Mouse (Mus musculus): Measurements from ENCODE around the gene Med16. TPM values are rescaled to one million over a fixed set of nuclear protein-coding genes. Genes with fewer than 3 reads are reported as not detected.

Gene Med16
- polyA plus RNA-seq, 1 experiment from 2014 or later: 27.4 TPM

- H3K36me3 ChIP-seq: no peaks in the 10 kb centered on the region
- no peak for ATAC-seq
- H3K4me1 ChIP-seq: peaks cover 74% of the 10 kb centered on the region
- WGBS (ENCODE audit: insufficient replicate concordance): 11% methylated on average over 41 of the region's 41 CpGs
- H3K9ac ChIP-seq: no peak within 1 kb of the TSS; the same call in 1 of the 2 replicates
- no peaks in the 10 kb centered on the region for H3K9me3 ChIP-seq (replicated peaks)
- H3K4me3 ChIP-seq: peak within 1 kb of the TSS; percentile 30
- H3K27ac ChIP-seq: no peak within 1 kb of the TSS
- H3K4me2 ChIP-seq: peak within 1 kb of the TSS; percentile 55
- peaks cover 68% of the 10 kb centered on the region for H3K27me3 ChIP-seq (replicated peaks)
These were observed 12.3 kb upstream of the Med16 start, which contains the start of gene R3hdm4 for GRCm38 (mm10) chr10:79920958-79921535. TSS of gene R3hdm4 (minus strand) at chr10:79921208.

GRCm38 (mm10) chr10:79920056-79920890 lies 11.6 kb upstream of the Med16 start:
- no peak for ATAC-seq
- Histone ChIP-seq H3K9ac (no peak overlapping the region), H3K36me3 (no peaks in the 10 kb centered on the region), H3K9me3 (replicated peaks) (no peaks in the 10 kb centered on the region), H3K4me1 (peaks cover 75% of the 10 kb centered on the region), H3K4me3 (peak overlapping the region; percentile 30; the same call in 1 of the 2 replicates), H3K27ac (no peak overlapping the region), H3K27me3 (replicated peaks) (peaks cover 68% of the 10 kb centered on the region), H3K4me2 (peak overlapping the region; percentile 55)
- WGBS (ENCODE audit: insufficient replicate concordance): 33% methylated on average over 26 of the region's 26 CpGs

GRCm38 (mm10) chr10:79919251-79919849 lies 10.6 kb upstream of the Med16 start:
- H3K4me3 ChIP-seq: peak overlapping the region; percentile 19
- peak overlapping the region; percentile 48 for H3K4me2 ChIP-seq
- H3K36me3 ChIP-seq: no peaks in the 10 kb centered on the region
- no peak overlapping the region for H3K9ac ChIP-seq
- H3K9me3 ChIP-seq (replicated peaks): no peaks in the 10 kb centered on the region
- no peak overlapping the region for H3K27ac ChIP-seq
- 13% methylated on average over 21 of the region's 21 CpGs for WGBS (ENCODE audit: insufficient replicate concordance)
- peaks cover 68% of the 10 kb centered on the region for H3K27me3 ChIP-seq (replicated peaks)
- H3K4me1 ChIP-seq: peaks cover 80% of the 10 kb centered on the region
- no peak for ATAC-seq

- H3K4me1 ChIP-seq: peaks cover 82% of the 10 kb centered on the region
- no peaks in the 10 kb centered on the region for H3K9me3 ChIP-seq (replicated peaks)
- H3K27me3 ChIP-seq (replicated peaks): peaks cover 64% of the 10 kb centered on the region
- H3K36me3 ChIP-seq: 0 out of 2 replicates have a peak, but pooled peaks cover 1% of the 10 kb centered on the region
- H3K27ac ChIP-seq: no peak overlapping the region
- ATAC-seq: no peak
- H3K4me2 ChIP-seq: peak overlapping the region; percentile 48
- no peak overlapping the region for H3K9ac ChIP-seq
- 12% methylated on average over 35 of the region's 35 CpGs for WGBS (ENCODE audit: insufficient replicate concordance)
- H3K4me3 ChIP-seq: peak overlapping the region; percentile 19; the same call in 1 of the 2 replicates
These were observed 9.7 kb upstream of the Med16 start for GRCm38 (mm10) chr10:79918231-79919078.

- peaks cover 56% of the 10 kb centered on the region for H3K27me3 ChIP-seq (replicated peaks)
- H3K4me3 ChIP-seq: peak overlapping the region; percentile 81
- no peaks in the 10 kb centered on the region for H3K9me3 ChIP-seq (replicated peaks)
- ATAC-seq: no peak
- no peak overlapping the region for H3K9ac ChIP-seq
- WGBS (ENCODE audit: insufficient replicate concordance): 66% methylated on average over 5 of the region's 5 CpGs
- H3K4me1 ChIP-seq: peaks cover 88% of the 10 kb centered on the region
- H3K27ac ChIP-seq: no peak overlapping the region
- H3K4me2 ChIP-seq: peak overlapping the region; percentile 98
- peaks cover 8% of the 10 kb centered on the region for H3K36me3 ChIP-seq
These were observed 8.9 kb upstream of the Med16 start for GRCm38 (mm10) chr10:79917532-79918100.

GRCm38 (mm10) chr10:79916808-79917531 lies 8.2 kb upstream of the Med16 start, which contains the start of gene Kiss1r:
TSS of gene Kiss1r (plus strand) at chr10:79916971.
- Histone ChIP-seq H3K4me2 (peak within 1 kb of the TSS; percentile 98), H3K27me3 (replicated peaks) (peaks cover 49% of the 10 kb centered on the region)

GRCm38 (mm10) chr10:79916081-79916480 lies 7.4 kb upstream of the Med16 start:
- peak overlapping the region; percentile 93 for H3K9ac ChIP-seq
- H3K4me1 ChIP-seq: peaks cover 93% of the 10 kb centered on the region
- peak overlapping the region; percentile 92 for H3K27ac ChIP-seq
- peaks cover 23% of the 10 kb centered on the region for H3K36me3 ChIP-seq
- no peaks in the 10 kb centered on the region for H3K9me3 ChIP-seq (replicated peaks)
- no peak for ATAC-seq
- peak overlapping the region; percentile 98 for H3K4me2 ChIP-seq
- H3K27me3 ChIP-seq (replicated peaks): peaks cover 40% of the 10 kb centered on the region
- 12% methylated on average over 8 of the region's 8 CpGs for WGBS (ENCODE audit: insufficient replicate concordance)
- peak overlapping the region; percentile 81 for H3K4me3 ChIP-seq

More at GRCm38 (mm10) chr10:79916808-79917531, 8.2 kb upstream of the Med16 start, which contains the start of gene Kiss1r:
- Histone ChIP-seq H3K4me3 (peak within 1 kb of the TSS; percentile 81), H3K4me1 (peaks cover 94% of the 10 kb centered on the region), H3K9me3 (replicated peaks) (no peaks in the 10 kb centered on the region), H3K9ac (peak within 1 kb of the TSS; percentile 93), H3K36me3 (peaks cover 14% of the 10 kb centered on the region), H3K27ac (peak within 1 kb of the TSS; percentile 92)
- 2% methylated on average over 42 of the region's 42 CpGs for WGBS (ENCODE audit: insufficient replicate concordance)
- ATAC-seq: peak; percentile 77

- peaks cover 31% of the 10 kb centered on the region for H3K36me3 ChIP-seq
- no peaks in the 10 kb centered on the region for H3K9me3 ChIP-seq (replicated peaks)
- whole genome bisulfite sequencing (ENCODE audit: insufficient replicate concordance): 40% methylated on average over 7 of the region's 7 CpGs
- H3K4me3 ChIP-seq: peak overlapping the region; percentile 81
- H3K4me1 ChIP-seq: peaks cover 83% of the 10 kb centered on the region
- H3K27ac ChIP-seq: peak overlapping the region; percentile 92
- H3K27me3 ChIP-seq (replicated peaks): peaks cover 30% of the 10 kb centered on the region
- peak overlapping the region; percentile 93 for H3K9ac ChIP-seq
- no peak for ATAC-seq
- H3K4me2 ChIP-seq: peak overlapping the region; percentile 98
These were observed 6.3 kb upstream of the Med16 start for GRCm38 (mm10) chr10:79914948-79915596.

GRCm38 (mm10) chr10:79914131-79914947 lies 5.6 kb upstream of the Med16 start:
- H3K9me3 ChIP-seq (replicated peaks): no peaks in the 10 kb centered on the region
- H3K4me2 ChIP-seq: peak overlapping the region; percentile 98
- H3K4me1 ChIP-seq: peaks cover 83% of the 10 kb centered on the region
- peaks cover 31% of the 10 kb centered on the region for H3K36me3 ChIP-seq
- peak; percentile 77 for ATAC-seq
- H3K27ac ChIP-seq: peak overlapping the region; percentile 92
- 23% methylated on average over 10 of the region's 11 CpGs for WGBS (ENCODE audit: insufficient replicate concordance)
- H3K27me3 ChIP-seq (replicated peaks): peaks cover 23% of the 10 kb centered on the region
- H3K9ac ChIP-seq: peak overlapping the region; percentile 93
- peak overlapping the region; percentile 81 for H3K4me3 ChIP-seq

Data from liver, embryonic 12.5 days (tissue).